Mouse (Mus musculus): ENCODE results near the gene Anapc13. TPM values are rescaled to one million over a fixed set of nuclear protein-coding genes. Genes with fewer than 3 reads are reported as not detected.

The Anapc13 gene
- 152 and 174 TPM in 2 replicates for polyA plus RNA-seq (2015; fragmentation: Nextera tagmentation; extraction: Ambion mirVana)

- peak within 1 kb of the TSS; percentile 76 for H3K4me2 ChIP-seq
- peak within 1 kb of the TSS; percentile 95 for H3K27ac ChIP-seq (replicated peaks)
- H3K27me3 ChIP-seq, result no peaks in the 10 kb centered on the region
- under 1% methylated on average over 75 of the region's 84 CpGs for WGBS
- peak within 1 kb of the TSS; percentile 82 for H3K4me3 ChIP-seq
- H3K4me1 ChIP-seq (replicated peaks), result peaks cover 23% of the 10 kb centered on the region
- ATAC-seq (ENCODE audit: low FRiP score, low read depth), result peak; percentile 96
- no peaks in the 10 kb centered on the region for H3K36me3 ChIP-seq
- peak within 1 kb of the TSS; percentile 92 for H3K9ac ChIP-seq
- H3K9me3 ChIP-seq, result no peaks in the 10 kb centered on the region
These were observed at the start of gene Anapc13, which contains the start of gene Cep63 for GRCm38 (mm10) chr9:102625983-102626838. Gene Anapc13, plus strand, starts transcription at chr9:102626296. Gene Cep63, minus strand, starts transcription at chr9:102626534.

- Histone ChIP-seq H3K9ac (no peak overlapping the region), H3K36me3 (no peaks in the 10 kb centered on the region), H3K27ac (replicated peaks) (no peak overlapping the region), H3K4me2 (no peak overlapping the region), H3K4me1 (replicated peaks) (no peaks in the 10 kb centered on the region), H3K9me3 (no peaks in the 10 kb centered on the region), H3K4me3 (no peak overlapping the region), H3K27me3 (no peaks in the 10 kb centered on the region)
- no peak for ATAC-seq (ENCODE audit: low FRiP score, low read depth)
- 88% methylated on average over 5 of the region's 5 CpGs for WGBS
These were observed 48.6 kb upstream of the Anapc13 start for GRCm38 (mm10) chr9:102577480-102577879.

GRCm38 (mm10) chr9:102581921-102582469 lies 44.1 kb upstream of the Anapc13 start:
- H3K9ac ChIP-seq, result no peak overlapping the region
- H3K4me2 ChIP-seq, result no peak overlapping the region
- WGBS, result 60% methylated on average over 12 of the region's 12 CpGs
- no peak overlapping the region for H3K27ac ChIP-seq (replicated peaks)
- ATAC-seq (ENCODE audit: low FRiP score, low read depth), result no peak
- no peaks in the 10 kb centered on the region for H3K9me3 ChIP-seq
- no peaks in the 10 kb centered on the region for H3K27me3 ChIP-seq
- H3K4me3 ChIP-seq, result no peak overlapping the region
- H3K4me1 ChIP-seq (replicated peaks), result no peaks in the 10 kb centered on the region
- 0 out of 2 replicates have a peak, but pooled peaks cover 2% of the 10 kb centered on the region for H3K36me3 ChIP-seq

- Histone ChIP-seq H3K4me2 (no peak overlapping the region), H3K4me1 (replicated peaks) (no peaks in the 10 kb centered on the region), H3K4me3 (no peak overlapping the region), H3K9me3 (no peaks in the 10 kb centered on the region), H3K27ac (replicated peaks) (no peak overlapping the region), H3K9ac (no peak overlapping the region), H3K27me3 (no peaks in the 10 kb centered on the region), H3K36me3 (peaks cover 2% of the 10 kb centered on the region; the same call in 1 of the 2 replicates)
- ATAC-seq (ENCODE audit: low FRiP score, low read depth), result no peak
- 59% methylated on average over 5 of the region's 5 CpGs for whole genome bisulfite sequencing
These were observed 38.7 kb upstream of the Anapc13 start for GRCm38 (mm10) chr9:102587347-102587746.

GRCm38 (mm10) chr9:102594667-102595393 lies 31.3 kb upstream of the Anapc13 start:
- WGBS, result 53% methylated on average over 6 of the region's 6 CpGs
- ATAC-seq (ENCODE audit: low FRiP score, low read depth), result no peak
- H3K9ac ChIP-seq, result no peak overlapping the region
- H3K27ac ChIP-seq (replicated peaks), result no peak overlapping the region
- H3K27me3 ChIP-seq, result no peaks in the 10 kb centered on the region
- H3K4me3 ChIP-seq, result no peak overlapping the region
- no peaks in the 10 kb centered on the region for H3K9me3 ChIP-seq
- no peaks in the 10 kb centered on the region for H3K4me1 ChIP-seq (replicated peaks)
- H3K36me3 ChIP-seq, result peaks cover 9% of the 10 kb centered on the region; the same call in 1 of the 2 replicates
- H3K4me2 ChIP-seq, result no peak overlapping the region

- H3K4me3 ChIP-seq, result no peak overlapping the region
- no peaks in the 10 kb centered on the region for H3K27me3 ChIP-seq
- H3K4me2 ChIP-seq, result no peak overlapping the region
- no peak overlapping the region for H3K27ac ChIP-seq (replicated peaks)
- peaks cover 9% of the 10 kb centered on the region; the same call in 1 of the 2 replicates for H3K36me3 ChIP-seq
- H3K9ac ChIP-seq, result no peak overlapping the region
- no peaks in the 10 kb centered on the region for H3K9me3 ChIP-seq
- no peak for ATAC-seq (ENCODE audit: low FRiP score, low read depth)
- H3K4me1 ChIP-seq (replicated peaks), result no peaks in the 10 kb centered on the region
- 77% methylated on average over 8 of the region's 8 CpGs for WGBS
These were observed 30.2 kb upstream of the Anapc13 start for GRCm38 (mm10) chr9:102595662-102596436.

- no peak overlapping the region for H3K4me3 ChIP-seq
- no peaks in the 10 kb centered on the region for H3K27me3 ChIP-seq
- no peak overlapping the region for H3K9ac ChIP-seq
- no peak for ATAC-seq (ENCODE audit: low FRiP score, low read depth)
- 78% methylated on average over 2 of the region's 2 CpGs for WGBS
- H3K9me3 ChIP-seq, result no peaks in the 10 kb centered on the region
- no peaks in the 10 kb centered on the region for H3K4me1 ChIP-seq (replicated peaks)
- H3K4me2 ChIP-seq, result no peak overlapping the region
- no peak overlapping the region for H3K27ac ChIP-seq (replicated peaks)
- peaks cover 11% of the 10 kb centered on the region; the same call in 1 of the 2 replicates for H3K36me3 ChIP-seq
These were observed 24.9 kb upstream of the Anapc13 start for GRCm38 (mm10) chr9:102601187-102601586.

GRCm38 (mm10) chr9:102601666-102602065 lies 24.4 kb upstream of the Anapc13 start:
- H3K27ac ChIP-seq (replicated peaks), result no peak overlapping the region
- H3K36me3 ChIP-seq, result peaks cover 11% of the 10 kb centered on the region; the same call in 1 of the 2 replicates
- H3K4me1 ChIP-seq (replicated peaks), result no peaks in the 10 kb centered on the region
- no peaks in the 10 kb centered on the region for H3K27me3 ChIP-seq
- no peaks in the 10 kb centered on the region for H3K9me3 ChIP-seq
- H3K4me3 ChIP-seq, result no peak overlapping the region
- no peak overlapping the region for H3K9ac ChIP-seq
- WGBS, result 89% methylated on average over 2 of the region's 2 CpGs
- no peak for ATAC-seq (ENCODE audit: low FRiP score, low read depth)
- H3K4me2 ChIP-seq, result no peak overlapping the region

GRCm38 (mm10) chr9:102605162-102605561 lies 20.9 kb upstream of the Anapc13 start:
- Histone ChIP-seq H3K27me3 (no peaks in the 10 kb centered on the region), H3K27ac (replicated peaks) (no peak overlapping the region), H3K9ac (no peak overlapping the region), H3K4me2 (no peak overlapping the region), H3K9me3 (no peaks in the 10 kb centered on the region), H3K4me3 (no peak overlapping the region), H3K4me1 (replicated peaks) (no peaks in the 10 kb centered on the region), H3K36me3 (peaks cover 15% of the 10 kb centered on the region)
- WGBS, result 78% methylated on average over 6 of the region's 6 CpGs
- no peak for ATAC-seq (ENCODE audit: low FRiP score, low read depth)

- H3K9me3 ChIP-seq, result no peaks in the 10 kb centered on the region
- H3K4me3 ChIP-seq, result no peak overlapping the region
- H3K27ac ChIP-seq (replicated peaks), result no peak overlapping the region
- no peak overlapping the region for H3K4me2 ChIP-seq
- H3K27me3 ChIP-seq, result no peaks in the 10 kb centered on the region
- ATAC-seq (ENCODE audit: low FRiP score, low read depth), result no peak
- H3K9ac ChIP-seq, result no peak overlapping the region
- 64% methylated on average over 5 of the region's 5 CpGs for WGBS
- H3K4me1 ChIP-seq (replicated peaks), result no peaks in the 10 kb centered on the region
- peaks cover 19% of the 10 kb centered on the region for H3K36me3 ChIP-seq
These were observed 18.6 kb upstream of the Anapc13 start for GRCm38 (mm10) chr9:102607471-102607870.

GRCm38 (mm10) chr9:102609221-102609620 lies 16.9 kb upstream of the Anapc13 start:
- Histone ChIP-seq H3K36me3 (peaks cover 19% of the 10 kb centered on the region), H3K9ac (no peak overlapping the region), H3K9me3 (no peaks in the 10 kb centered on the region), H3K4me2 (no peak overlapping the region), H3K4me3 (no peak overlapping the region), H3K4me1 (replicated peaks) (no peaks in the 10 kb centered on the region), H3K27ac (replicated peaks) (no peak overlapping the region), H3K27me3 (no peaks in the 10 kb centered on the region)
- ATAC-seq (ENCODE audit: low FRiP score, low read depth), result no peak
- 90% methylated on average over 3 of the region's 3 CpGs for WGBS
